Mouse (Mus musculus) embryonic stem cell, embryonic (primary cell): ENCODE measurements around the gene Map3k20.

ENCODE experiments used
- CTCF ChIA-PET, 4 experiments: fragments of 300-600 bp in 2 of 4; fragments of 350-600 bp in 2 of 4; sonication (Branson Sonifier 250); formaldehyde crosslinking; loops; one replicate each; lab custom pipeline; 2022; ENCODE audit warnings: inconsistent platforms in 2 of 4; lab: Charles Lee
- POLR2A ChIA-PET, 4 experiments: fragments of 300-600 bp in 2 of 4; fragments of 350-600 bp in 2 of 4; sonication (Branson Sonifier 250); formaldehyde crosslinking; loops; one replicate each; lab custom pipeline; 2022; ENCODE audit warnings: antibody characterized with exemption in 4 of 4, inconsistent platforms in 1 of 4; lab: Charles Lee

Gene Map3k20

DNA sequence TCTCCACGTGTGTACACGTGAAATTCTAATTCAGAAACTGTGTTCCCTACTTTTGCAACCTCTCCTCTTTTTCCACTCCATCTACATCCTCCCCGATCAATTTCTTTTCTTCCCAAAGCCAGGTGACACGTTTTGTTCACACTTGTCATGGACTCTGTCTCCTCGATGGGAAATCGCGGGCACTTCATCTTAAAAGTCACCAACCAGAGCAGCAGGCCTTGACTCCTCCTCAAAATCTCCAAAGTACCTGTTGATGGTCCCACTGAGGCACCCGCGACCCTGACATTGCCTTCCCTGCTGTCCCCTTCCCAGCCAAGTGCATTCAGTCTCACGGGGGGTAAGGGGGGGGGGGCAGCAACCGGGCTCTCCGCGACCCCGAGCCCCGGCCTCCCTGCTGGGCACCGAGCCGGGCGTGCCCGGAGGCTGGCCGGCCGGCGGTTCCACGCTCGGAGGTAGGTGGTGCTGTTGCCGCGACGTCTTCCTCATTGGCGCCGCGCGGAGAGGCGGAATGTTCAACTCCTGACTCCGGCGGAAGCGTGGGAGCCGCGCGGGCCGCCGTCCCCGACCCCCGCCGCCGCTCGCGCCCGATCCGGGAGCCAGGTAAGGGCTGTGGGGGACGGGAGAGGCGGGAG lies at the start of gene Map3k20:
Map3k20 (plus strand) TSS at position 382 of the 632 bp plus-strand sequence.
- ChIA-PET POLR2A (interaction anchor here in 3 of 4 experiments (0.6 to 1.0 kb wide), 4 partner anchors 11 to 424 kb away, joined by 3 to 4 read pairs (median 4); no protein-coding TSS in a partner anchor), CTCF (no interaction called here)

DNA sequence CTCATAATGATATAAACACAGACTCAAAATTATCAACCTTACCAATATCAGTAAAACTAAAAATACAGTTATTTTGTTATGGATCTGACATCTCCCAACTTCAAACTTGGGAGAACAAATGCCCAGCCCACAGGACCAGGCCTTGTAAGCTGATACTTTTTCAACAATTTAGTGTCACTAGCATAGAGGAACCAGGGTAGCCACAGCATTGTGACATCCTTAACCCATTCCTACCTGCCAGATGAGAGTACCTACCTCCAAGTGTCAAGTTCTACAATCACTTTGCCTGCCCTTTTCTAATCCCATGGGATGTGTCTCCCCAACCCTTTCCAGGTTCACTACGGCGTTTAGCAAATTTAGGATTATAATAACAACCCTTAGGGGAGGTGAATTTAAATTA lies 47.0 kb upstream of the Map3k20 start:
- CTCF ChIA-PET = interaction anchor here in 1 of 4 experiments (1.0 kb wide), 1 partner anchor 60 kb away, joined by 3 read pairs; no protein-coding TSS in a partner anchor
- POLR2A ChIA-PET = interaction anchor here in 1 of 4 experiments (0.6 kb wide), 1 partner anchor 78 kb away, joined by 4 read pairs; no protein-coding TSS in a partner anchor

DNA sequence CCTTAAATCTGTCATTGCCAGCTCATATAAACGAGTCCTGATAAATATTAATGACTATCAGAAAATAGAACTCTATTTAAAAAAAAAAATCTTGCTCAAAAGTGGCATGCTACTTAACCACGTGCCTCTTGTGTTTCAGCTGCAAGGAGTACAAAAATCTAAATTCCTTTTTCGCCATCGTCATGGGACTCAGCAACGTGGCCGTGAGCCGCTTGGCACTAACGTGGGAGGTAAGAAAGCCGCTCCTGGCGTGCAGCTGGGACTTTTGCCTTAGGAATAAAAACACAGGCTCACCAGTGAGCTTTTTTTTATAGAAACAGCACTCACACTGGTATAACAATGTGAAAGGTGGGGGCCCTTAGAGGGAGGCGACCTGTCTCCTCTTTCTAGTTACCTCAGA lies 46.5 kb upstream of the Map3k20 start:
- ChIA-PET POLR2A (interaction anchor here in 2 of 4 experiments (0.6 to 0.7 kb wide), 2 partner anchors 55 to 77 kb away, joined by 4 to 7 read pairs; no protein-coding TSS in a partner anchor), CTCF (interaction anchor here in 1 of 4 experiments (1.0 kb wide), 1 partner anchor 59 kb away, joined by 3 read pairs; no protein-coding TSS in a partner anchor)

DNA sequence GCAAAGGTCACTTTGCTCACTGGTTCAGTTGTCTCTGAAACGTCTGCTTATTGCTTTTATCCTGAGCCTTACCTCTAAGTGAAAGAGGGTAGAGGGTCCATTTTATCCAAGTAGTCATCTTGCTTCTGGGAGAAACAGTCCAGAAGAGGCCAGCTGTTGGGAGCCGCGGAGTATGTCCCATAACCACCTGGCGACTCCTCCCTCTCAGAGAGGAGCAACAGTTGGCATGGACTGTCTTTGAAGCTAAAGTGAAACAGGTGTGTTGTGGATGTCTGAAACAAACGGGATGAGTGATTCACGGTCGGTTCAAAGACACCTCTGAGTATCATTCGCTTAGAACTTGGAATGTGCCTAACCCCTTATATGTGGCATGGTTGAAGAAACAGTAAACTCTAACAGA lies 46.0 kb upstream of the Map3k20 start:
- POLR2A ChIA-PET = interaction anchor here in 2 of 4 experiments (0.6 to 0.7 kb wide), 3 partner anchors 55 to 427 kb away, joined by 3 to 7 read pairs (median 4); no protein-coding TSS in a partner anchor
- CTCF ChIA-PET = interaction anchor here in 1 of 4 experiments (1.0 kb wide), 1 partner anchor 59 kb away, joined by 3 read pairs; no protein-coding TSS in a partner anchor

DNA sequence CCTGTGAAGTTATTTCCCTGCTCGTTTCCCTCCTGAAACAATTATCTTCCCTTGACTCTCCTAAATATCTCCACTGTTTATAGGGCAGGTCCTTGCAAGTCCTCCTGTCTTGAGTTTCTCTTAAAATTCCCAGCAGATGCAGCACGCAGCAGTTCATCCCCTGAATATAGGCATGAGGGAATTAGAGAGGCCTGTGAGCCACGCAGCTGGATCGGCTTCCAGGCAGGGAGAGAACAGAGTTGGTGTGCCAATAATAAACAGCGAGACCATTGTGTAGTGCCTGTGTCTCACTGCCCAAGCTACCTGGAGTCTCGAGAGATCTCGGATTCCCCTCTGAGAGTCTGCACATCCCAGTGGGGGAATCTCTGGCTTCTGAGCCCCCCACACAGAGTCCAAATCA lies 45.4 kb upstream of the Map3k20 start:
- CTCF ChIA-PET = no interaction called here

DNA sequence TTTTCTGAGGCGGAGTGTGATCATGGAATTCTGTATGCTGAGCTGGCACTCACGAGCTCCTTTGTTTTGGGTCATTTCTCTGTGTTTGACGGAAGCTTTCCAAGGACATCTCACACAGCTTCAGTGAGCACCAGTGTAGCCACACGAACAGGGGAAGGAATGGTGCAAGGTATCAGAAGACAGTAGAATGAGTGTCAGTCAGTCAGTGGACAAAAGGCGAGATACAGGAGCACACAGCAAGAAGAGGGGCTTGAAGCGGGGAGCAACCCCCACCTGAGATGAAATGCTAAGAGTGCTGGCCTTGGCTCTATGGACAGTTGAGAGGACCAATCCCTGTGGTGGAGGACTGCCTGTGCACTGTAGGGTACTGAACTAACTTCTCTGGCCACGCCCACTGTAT lies 44.7 kb upstream of the Map3k20 start:
- POLR2A ChIA-PET = no interaction called here
- CTCF ChIA-PET = no interaction called here

More for the DNA sequence above, 45.4 kb upstream of the Map3k20 start:
- POLR2A ChIA-PET = interaction anchor here in 2 of 4 experiments (0.6 to 0.7 kb wide), 2 partner anchors 111 to 426 kb away, joined by 3 to 4 read pairs; no protein-coding TSS in a partner anchor

DNA sequence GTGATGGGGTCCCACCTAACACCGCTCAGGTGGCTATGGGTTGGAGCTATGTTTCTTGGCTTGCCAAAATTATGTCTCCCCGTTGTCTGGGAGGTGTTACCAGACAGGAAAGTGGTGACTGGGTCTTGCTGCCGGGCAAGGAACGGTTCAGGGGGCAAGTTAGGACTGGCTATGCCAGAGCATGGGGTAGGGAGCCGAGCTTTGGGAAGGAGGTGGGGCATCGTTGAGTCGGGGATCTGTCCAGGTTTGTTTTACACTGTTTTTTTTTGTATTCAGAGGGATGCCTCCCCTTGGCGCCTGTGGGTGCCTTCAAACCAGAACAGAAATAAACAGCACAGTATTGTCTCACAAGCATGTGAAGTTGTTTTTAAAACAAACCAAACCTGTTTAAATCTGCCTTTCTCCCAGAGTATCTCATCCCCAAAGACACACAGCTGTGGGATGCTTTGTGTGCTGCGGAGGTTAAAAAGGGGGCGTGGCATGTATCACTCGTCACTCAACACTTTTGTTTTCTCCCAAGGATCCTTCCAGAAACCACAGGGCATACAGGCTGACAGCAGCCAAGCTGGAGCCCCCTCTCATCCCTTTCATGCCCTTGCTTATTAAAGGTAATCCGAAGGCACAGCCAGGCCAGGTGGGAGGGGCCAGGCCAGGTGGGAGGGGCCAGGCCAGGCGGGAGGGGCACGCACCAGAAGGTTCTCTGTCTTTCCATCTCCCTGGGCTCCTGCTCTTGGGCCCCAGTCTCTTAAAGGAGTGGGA lies 43.5 kb upstream of the Map3k20 start:
- CTCF ChIA-PET = interaction anchor here in 1 of 4 experiments (1.0 kb wide), 1 partner anchor 204 kb away, joined by 3 read pairs; no protein-coding TSS in a partner anchor
- POLR2A ChIA-PET = interaction anchor here in 1 of 4 experiments (1.4 kb wide), 1 partner anchor 10 kb away, joined by 3 read pairs; no protein-coding TSS in a partner anchor

DNA sequence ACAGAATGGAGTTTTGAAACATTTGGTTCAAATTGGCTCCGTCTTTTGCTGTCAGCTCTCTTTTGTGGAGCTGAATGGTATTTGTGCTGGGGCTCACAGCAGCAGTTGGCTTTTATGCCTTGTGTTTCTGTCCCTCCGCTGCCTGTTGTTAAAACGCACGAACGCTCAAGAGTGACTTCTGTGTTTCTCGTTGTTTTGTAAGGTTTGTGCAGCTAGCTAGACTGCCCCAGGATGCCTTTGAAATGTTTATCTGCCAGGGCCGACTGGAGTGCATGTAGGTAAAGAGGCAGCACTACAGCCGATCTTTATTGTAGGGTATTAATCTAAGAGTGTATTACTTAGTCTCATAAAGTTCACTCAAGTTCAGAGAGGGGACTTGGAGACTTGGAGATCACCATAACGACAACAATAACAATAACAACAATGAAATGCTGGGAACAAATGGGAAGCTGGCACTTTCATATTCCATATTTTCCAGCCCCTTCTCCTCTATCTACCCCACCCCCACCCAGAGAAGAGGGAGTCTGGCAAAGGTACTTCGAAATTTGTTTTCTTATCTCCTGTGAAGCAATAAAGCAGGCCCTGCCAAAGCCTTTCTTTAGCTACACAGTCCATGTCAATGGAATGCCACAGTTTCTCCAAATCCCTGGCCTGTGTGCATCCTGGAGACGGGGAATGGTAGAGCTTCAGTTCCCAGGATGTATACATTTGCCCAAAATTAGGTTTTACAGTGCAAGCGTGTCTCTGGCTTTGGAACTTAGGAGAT lies 42.3 kb upstream of the Map3k20 start:
- ChIA-PET POLR2A (interaction anchor here in 1 of 4 experiments (0.5 kb wide), 1 partner anchor 805 kb away, joined by 5 read pairs; no protein-coding TSS in a partner anchor), CTCF (interaction anchor here in 1 of 4 experiments (1.5 kb wide), 1 partner anchor 8 kb away, joined by 3 read pairs; no protein-coding TSS in a partner anchor)

DNA sequence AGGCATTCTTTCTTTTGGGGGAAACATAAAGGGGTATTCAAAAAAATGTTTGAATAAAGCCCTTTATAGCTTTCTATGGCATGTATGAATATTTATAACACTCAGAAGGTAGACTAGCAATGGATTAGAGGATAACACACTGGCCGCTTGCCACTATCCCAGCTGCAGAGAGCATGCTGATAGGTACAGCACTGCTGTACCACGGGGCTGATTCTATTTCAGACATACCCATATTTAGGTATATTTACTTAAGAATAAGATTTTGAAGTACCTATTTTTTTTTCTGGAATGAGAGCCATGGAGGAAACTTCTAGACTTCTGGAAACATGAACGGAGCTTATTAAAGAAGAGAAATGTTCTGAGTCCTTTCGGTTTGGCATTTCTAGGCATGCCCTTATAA lies 39.8 kb upstream of the Map3k20 start:
- POLR2A ChIA-PET = no interaction called here
- CTCF ChIA-PET = no interaction called here

DNA sequence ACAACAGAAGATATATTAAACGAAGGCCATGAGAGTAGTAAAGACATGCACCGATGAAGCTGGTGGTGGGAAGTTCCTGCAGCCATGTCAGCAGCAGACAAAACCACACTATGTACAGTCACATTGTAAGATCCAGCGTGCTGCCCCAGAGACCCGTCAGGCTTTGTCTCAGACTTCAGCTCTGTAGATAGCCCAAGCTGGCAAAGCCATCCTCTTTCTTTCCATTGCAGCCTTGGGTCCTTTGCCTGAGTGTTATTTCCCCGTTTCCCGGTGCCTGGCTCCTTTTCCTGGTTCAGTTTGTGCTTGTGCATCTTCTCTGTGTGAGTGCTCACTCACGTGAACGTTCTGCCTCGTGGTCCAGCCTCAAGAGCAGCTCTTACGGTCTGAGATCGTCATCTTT lies 39.1 kb upstream of the Map3k20 start:
- ChIA-PET CTCF (no interaction called here), POLR2A (no interaction called here)

DNA sequence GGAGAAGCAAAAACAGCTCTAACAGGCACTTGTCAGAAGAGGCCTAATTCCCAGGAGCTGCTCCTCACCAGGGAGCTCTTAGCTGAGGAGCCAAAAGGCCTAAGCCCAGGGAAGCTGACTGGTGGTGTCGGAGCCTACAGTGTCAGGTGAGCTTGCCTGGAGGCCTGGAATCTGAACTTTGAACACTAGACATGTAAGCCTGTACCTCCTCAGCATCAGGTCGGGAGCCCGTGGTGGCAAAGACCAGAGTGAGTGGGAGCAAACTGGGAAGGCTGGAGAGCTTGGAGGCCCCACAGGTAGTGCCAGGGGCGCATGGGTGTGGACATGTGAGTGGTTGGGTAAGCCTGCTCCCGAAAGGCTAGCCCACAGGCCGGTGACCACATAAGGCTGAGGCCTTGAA lies 37.6 kb upstream of the Map3k20 start:
- ChIA-PET POLR2A (interaction anchor here in 1 of 4 experiments (1.0 kb wide), 1 partner anchor 13 kb away, joined by 3 read pairs; no protein-coding TSS in a partner anchor), CTCF (no interaction called here)

DNA sequence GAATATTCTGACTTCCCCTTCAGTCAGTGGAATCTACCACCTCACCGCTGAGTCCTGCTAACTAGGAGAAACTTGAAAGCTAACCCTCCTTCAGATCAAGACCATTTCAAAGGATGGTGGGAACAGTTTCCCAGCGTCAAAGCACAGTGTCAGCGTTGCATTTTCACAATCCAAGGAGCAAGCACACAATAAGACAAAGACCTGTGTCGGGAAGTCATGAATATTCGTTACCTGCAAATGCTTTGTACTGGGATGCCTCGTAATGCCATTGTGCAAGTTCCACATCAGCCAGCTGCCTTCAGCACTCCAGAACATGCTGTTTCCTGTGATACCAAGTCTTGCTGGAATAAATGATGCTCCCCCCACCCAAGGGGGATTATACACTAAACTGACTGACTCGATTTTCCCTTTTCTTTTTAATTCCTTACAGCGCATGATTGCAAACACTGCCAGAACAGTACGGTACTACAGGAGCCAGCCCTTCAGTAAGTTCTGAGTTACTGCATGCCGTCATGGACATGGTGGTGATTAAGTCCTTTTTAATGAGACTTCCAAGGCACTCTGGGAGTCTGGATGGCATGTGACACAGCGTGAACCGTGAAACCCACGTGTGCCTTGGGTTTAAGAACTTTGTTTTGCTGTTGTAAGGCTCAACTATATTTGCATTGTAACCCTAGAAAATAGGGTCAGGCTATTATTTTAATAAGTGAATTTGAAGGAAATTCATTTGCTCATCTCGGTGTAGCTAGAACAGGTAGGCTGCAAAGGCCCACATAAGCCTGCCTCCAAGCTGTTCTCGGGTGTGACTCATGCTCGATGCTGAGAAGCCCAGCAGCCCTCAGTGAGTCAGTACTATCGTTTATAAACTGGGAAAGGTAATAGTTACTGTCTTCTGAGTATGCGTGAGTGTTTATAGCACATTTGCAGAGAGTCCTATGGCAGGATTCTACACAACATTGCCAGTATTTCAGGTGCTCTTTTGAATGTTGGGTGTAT lies 32.6 kb upstream of the Map3k20 start:
- CTCF ChIA-PET = interaction anchor here in 1 of 4 experiments (2.3 kb wide), 1 partner anchor 18 kb away, joined by 9 read pairs; no protein-coding TSS in a partner anchor
- POLR2A ChIA-PET = interaction anchor here in 2 of 4 experiments (0.6 to 1.4 kb wide), 2 partner anchors 137 to 141 kb away, joined by 3 read pairs; no protein-coding TSS in a partner anchor

DNA sequence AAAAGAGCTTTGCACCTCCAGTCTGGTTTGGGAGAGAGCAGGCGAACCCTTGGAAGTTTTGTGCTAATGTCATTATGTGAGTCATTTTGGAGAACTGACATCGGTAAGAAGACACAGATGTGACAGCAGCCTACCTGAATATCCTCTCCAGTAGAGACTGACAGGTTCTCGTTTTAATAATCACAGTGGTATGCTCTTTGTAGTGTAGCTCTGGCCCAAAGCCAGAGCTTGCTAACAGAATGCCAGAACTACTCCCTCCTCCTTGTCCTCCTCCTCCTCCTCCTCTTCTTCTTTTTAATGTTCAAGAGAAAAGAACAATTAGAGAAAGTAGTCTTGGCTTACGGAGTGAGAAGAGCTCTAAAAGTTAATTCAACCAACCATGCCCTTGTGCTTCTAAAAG lies 31.6 kb upstream of the Map3k20 start:
- ChIA-PET CTCF (interaction anchor here (0.6 to 2.3 kb wide), 6 partner anchors 10 to 54 kb away, joined by 3 to 9 read pairs (median 4); no protein-coding TSS in a partner anchor), POLR2A (interaction anchor here in 1 of 4 experiments (1.4 kb wide), 1 partner anchor 136 kb away, joined by 3 read pairs; no protein-coding TSS in a partner anchor)

DNA sequence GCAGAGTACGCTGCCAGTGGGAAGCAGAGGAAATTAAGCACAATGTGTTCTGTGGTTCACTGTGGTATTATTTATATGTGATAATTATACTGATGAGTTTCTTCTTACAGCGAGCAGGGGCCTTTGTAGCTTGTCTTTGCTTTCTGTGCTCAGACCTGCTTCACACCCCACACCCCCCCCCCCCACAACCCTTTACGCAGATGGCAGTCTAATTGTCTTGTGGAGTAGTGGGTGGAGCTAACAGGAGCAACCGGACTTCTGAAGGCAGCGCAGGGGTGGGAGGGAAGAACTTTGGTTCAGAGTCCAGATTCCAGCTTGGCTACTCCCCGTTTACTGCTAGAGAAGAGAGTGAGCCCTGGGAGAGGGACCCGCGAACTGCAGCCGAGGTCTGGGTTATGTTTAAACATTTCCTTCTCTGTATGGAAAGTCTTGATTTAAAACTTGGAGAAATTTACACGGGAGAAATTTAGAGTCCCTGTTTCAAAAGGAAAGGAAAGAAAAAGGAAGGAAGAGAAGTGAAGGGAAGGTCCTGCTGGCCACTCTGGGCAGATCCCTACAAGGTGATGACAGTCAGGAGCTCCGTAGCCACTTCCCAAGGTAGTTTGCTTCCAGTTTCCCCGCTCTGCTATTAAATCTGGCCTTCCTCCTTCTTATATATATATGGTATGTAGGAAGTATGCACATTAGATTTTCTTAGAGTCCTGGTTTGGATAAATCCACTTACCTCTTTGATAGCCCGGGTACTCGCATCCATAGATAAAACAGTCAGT lies 30.4 kb upstream of the Map3k20 start:
- ChIA-PET POLR2A (interaction anchor here in 2 of 4 experiments (0.6 to 1.4 kb wide), 5 partner anchors 9 to 684 kb away, joined by 3 to 5 read pairs (median 3); no protein-coding TSS in a partner anchor), CTCF (interaction anchor here in 3 of 4 experiments (0.5 to 1.9 kb wide), 6 partner anchors 20 to 1692 kb away, joined by 3 to 8 read pairs (median 5); no protein-coding TSS in a partner anchor)

DNA sequence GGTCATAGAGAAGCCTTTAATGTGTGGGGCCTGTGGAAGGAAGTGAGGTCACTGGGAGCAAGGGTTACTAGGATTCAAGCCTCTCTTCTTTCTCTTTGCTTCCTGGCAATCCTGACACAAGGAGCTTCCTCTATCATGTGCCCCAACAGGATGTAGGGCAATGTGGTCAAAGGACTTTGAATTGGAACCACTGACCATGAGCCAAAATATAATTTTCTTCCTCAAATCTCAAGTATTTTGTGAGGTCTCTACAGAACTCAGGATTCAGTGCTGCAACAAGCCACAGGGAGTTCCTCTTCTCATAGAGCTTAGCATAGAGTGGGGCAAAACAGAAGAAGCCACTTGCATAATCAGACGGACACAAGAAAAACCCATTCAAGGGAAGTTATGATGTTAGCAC lies 24.7 kb upstream of the Map3k20 start:
- POLR2A ChIA-PET = no interaction called here
- CTCF ChIA-PET = no interaction called here
